Mouse (Mus musculus): Measurements from ENCODE around the gene Hhipl2. TPM values are rescaled to one million over a fixed set of nuclear protein-coding genes. Genes with fewer than 3 reads are reported as not detected.

Hhipl2 gene
- total RNA-seq (2023): not detected

DNA sequence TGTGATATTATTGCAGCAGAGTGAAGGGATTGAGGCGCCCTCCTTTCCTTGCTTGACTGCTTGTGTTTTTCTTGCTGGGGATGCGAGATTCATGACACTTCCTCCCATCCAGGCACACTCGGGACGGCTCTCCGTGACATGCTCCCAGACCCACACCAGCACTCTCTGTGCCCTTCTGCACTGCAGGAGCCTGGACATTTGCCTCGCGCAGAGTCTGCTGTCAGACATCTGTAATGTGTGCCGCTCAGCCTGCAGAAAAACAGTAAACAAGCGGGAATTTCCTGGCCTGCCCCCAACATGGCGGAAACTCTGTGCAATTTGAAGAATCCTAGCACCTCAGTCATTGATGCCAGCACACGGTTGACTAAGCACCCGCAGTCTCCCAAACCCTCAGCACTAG lies at the start of gene Hhipl2:
Hhipl2 (plus strand) TSS at position 343 of the 400 bp plus-strand sequence.

DNA sequence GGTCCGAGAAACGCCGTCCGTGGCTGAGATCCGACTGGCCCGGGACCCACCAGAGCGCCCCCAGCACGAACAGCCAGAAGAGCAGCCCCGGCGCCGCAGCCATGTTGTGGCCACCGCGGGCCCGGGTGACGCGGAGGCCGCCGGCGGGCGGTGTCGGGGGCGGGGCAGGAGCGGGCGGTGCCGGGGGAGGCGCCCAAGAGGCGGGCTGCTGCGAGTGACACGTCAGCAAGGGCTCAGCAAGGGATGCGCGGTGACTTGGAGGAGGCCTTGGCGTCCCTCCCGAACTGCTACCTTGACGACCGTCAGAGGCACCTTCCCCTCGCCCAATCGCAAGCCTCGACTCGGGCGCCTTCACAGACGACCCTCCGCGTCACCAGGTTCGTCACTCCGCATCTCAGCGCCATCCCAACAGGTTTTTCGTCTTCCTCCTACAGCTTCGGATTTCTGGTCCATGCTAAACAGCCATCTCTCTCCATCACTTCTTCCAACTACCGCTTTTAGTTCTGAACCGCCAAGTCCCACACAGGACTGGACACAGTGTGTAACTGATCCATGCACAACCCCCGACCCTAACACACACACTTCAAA lies 48.5 kb upstream of the Hhipl2 start, which contains the start of gene Mia3:
Mia3 (minus strand) TSS at position 127 of the 588 bp plus-strand sequence.

DNA sequence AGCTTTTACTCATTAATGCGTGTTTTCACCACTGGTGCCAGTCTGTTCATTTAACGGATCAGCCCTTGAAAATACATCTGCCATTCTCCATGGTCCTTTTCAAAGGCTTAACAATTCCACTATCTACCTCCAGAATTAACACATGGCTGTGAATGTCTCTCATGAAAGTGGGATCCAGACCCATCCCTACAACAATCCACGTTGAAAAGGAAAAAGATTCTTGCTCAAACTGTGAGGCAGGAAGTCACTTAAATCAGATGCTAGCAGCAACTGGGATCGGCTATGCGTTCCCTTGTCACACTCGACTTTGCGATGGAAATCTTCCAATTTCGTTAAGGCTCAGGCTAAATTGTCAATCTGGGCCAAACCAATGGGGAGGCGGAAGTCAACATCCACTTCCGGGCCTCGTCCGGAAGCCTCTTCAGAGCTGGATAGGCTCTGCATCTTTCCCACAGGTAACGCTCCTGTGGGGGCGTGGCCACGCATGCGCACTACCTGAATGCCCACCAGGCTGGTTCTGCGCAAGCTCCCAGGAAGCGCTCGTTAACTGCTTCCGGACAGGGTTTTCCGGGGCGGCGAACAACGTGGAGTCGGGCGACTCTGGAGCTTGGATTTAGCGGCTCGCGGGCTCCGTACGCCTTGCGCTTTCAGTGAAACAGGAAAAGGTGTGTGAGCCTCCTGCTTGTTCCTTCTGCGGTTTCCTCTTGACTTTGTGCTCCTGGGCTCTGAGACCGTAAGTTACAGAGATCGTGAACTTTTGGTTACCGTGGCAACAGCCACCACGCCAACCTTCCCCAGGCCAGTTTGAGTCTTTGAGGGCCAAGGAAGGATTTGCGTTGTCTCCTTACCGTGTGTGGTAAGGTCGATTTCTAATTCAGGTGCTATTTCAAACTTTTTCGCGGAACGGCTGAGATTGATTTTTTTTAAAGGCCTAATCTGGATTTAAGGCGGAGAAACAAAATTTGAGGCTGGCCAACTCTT lies 29.3 kb upstream of the Hhipl2 start, which contains the start of gene Taf1a:
Taf1a (plus strand) TSS at position 556 of the 981 bp plus-strand sequence.

Other genes starting within 250 kb of the Hhipl2 start
- gene Disp1, start 196.7 kb upstream of the Hhipl2 start, total RNA-seq (2023): 26.9 TPM
- 43.6 TPM for gene Aida, start 121.6 kb upstream of the Hhipl2 start, total RNA-seq (2023)
- gene Brox, start 120.9 kb upstream of the Hhipl2 start, total RNA-seq (2023): 47.4 TPM
- 198 TPM for gene Mia3, start 48.7 kb upstream of the Hhipl2 start, total RNA-seq (2023)
- gene Taf1a, start 29.2 kb upstream of the Hhipl2 start, total RNA-seq (2023): 21.0 TPM